Mouse (Mus musculus) urinary bladder, postnatal 25 days (tissue): ENCODE results near the gene Syvn1.
"Not testable (repeated sequence)": the region's sequence is repeated elsewhere in the genome, so short reads cannot be mapped to it uniquely, and the experiment has no call there.

Experiments used
- DNase-seq: peaks from one replicate; pipeline ENCODE4 v3.0.0; 2022; ENCODE audit warnings: low spot score

Syvn1 gene

DNA sequence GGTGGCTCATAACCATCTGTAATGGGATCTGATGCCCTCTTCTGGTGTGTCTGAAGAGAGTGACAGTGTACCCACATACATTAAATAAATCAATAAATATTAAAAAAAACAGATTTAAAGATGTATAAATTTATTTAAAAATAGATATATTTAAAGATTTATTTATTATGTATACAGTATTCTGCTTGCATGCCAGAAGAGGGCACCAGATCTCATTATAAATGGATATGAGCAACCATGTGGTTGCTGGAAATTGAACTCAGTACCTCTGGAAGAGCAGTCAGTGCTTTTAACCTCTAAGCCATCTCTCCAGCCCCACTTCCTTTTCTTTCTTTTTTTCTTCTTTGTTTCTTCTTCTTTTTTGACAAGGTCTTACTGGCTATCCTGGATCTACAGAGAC, 6.4 kb upstream of the Syvn1 start:
- no peak for DNase-seq

DNA sequence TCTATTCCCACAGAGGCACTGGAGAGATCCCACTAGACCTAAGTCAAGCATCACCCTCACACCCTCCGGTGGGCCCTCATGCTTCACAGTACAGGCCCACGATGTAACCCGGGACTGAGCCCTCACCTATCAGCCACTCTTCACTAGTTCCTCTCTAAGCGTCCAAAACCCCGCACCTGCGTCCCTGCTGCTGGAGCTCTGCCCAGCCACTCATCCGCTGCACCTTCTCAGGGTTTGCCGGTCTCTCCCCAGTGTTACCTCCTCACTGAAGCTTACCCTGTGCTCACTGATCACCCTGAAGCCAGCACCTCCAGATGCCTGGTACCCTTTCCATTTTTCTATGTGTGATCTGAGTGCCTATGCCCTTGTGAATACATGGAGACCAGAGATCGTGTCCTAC, 4.1 kb upstream of the Syvn1 start:
- DNase-seq, result no peak

DNA sequence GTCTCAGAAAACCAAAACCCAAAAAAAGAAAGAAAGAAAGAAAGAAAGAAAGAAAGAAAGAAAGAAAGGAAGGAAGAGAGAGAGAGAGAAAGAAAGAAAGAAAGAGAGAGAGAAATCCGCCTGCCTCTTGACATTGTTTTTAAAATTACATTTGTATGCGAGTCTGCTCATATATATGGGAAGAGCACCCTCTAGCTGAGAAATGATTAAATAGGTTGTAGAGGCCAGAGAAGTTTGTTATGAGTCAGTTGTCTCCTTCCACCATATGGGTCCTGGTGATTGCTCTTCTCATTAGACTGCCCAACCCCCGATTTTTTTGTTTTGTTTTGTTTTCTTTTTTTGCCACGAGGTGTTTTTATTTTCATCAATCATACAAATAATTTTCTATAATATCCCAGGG, 2.3 kb upstream of the Syvn1 start:
- not testable (repeated sequence) for DNase-seq

- DNase-seq, result no peak
Measured at GRCm38 (mm10) chr19:6045366-6046293, 746 bp upstream of the Syvn1 start.

- no peak for DNase-seq
Measured at GRCm38 (mm10) chr19:6047154-6047898, 950 bp downstream of the Syvn1 start.

- no peak for DNase-seq
Measured at GRCm38 (mm10) chr19:6047899-6048166, 1.5 kb downstream of the Syvn1 start.

GRCm38 (mm10) chr19:6048681-6049410, 2.5 kb downstream of the Syvn1 start:
- no peak for DNase-seq

- no peak for DNase-seq
Measured at GRCm38 (mm10) chr19:6052516-6052915, 6.1 kb downstream of the Syvn1 start.

- DNase-seq, result no peak
Measured at GRCm38 (mm10) chr19:6054296-6054695, 7.9 kb downstream of the Syvn1 start.

DNA sequence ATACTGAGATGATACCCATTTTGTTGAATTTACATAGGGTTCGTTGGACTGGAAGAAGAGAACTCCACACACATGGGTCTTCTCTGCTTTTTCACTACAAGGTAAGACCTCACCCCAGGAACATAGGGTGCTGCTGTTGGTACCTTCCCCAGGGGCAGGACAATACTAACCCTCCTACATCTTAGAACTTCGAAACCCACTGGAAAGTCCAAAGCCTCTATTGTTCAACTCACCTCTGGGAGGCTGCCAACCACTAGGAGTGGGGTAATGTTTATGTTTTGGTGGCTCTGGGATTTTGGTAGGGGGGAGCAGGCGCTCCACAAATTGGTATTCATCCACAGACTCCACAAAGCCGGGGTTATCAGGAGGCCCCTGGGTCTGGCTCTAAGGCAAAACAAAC, 10.3 kb downstream of the Syvn1 start:
- DNase-seq, result no peak

DNA sequence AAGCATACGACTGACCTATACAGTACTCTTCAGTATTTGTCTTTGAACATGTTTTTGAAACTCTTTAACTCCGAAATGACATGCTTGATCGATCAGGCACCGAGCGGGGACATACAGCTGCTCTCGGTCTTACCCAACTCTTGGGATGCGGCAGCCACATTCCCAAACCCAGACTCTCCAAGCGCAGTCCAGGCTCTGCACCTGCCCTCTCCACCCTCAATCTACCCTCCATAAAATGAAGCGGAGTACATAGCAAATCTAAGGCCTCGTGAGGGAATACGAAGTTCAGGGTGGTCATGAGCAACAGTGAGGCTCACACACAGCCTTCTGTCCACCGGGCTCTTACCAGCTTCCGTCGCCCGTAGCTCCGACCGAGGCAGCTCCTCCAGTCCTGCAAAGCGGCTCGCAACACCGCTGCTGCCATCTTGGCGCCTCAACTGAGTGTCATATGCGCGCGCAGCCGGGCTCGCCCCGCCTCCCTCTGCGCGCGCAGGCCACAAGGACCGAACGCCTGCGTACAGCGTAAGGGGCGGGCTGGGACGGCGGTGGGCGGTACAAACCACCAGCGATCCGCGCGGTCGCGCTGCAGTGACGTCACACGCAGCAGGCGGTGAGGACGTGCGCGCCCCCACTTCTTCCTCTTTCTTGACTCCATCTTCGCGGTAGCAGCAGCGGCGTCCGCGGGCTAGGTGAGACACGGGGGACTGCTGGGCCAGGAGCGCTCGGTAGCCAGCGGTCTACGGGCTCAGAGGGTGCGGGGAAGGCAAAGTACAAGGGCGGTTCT, 11.1 kb downstream of the Syvn1 start, which contains the start of the genes Mrpl49 and Fau:
Mrpl49 (minus strand) TSS at position 473 of the 784 bp plus-strand sequence.
Fau (plus strand) TSS at position 532 of the 784 bp plus-strand sequence.
- DNase-seq, result peak; percentile 99

DNA sequence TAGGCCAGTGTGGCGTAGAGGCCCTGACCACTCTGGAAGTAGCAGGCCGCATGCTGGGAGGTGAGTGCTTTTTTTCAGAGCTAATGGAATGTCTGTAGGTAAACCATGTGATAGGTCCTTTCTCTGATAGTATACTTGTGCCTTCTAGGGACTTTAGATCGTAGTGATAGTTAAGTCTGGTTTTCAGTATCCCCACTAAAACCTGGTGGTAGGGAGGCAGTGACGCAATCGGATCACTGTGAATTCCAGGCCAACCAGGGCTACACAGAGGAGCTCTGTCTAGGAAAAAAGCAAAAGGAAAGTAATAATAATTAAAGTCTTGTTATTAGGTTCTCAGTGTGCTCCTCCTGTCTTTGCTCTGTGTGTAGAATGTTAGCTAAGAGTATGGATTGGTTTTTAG, 12.1 kb downstream of the Syvn1 start:
- no peak for DNase-seq

GRCm38 (mm10) chr19:6058966-6059365, 12.6 kb downstream of the Syvn1 start:
- DNase-seq, result no peak

- DNase-seq, result peak; percentile 84
Measured at GRCm38 (mm10) chr19:6061021-6061533, 14.7 kb downstream of the Syvn1 start, which contains the start of gene Znhit2. Gene Znhit2 (plus strand): TSS chr19:6061192.

DNA sequence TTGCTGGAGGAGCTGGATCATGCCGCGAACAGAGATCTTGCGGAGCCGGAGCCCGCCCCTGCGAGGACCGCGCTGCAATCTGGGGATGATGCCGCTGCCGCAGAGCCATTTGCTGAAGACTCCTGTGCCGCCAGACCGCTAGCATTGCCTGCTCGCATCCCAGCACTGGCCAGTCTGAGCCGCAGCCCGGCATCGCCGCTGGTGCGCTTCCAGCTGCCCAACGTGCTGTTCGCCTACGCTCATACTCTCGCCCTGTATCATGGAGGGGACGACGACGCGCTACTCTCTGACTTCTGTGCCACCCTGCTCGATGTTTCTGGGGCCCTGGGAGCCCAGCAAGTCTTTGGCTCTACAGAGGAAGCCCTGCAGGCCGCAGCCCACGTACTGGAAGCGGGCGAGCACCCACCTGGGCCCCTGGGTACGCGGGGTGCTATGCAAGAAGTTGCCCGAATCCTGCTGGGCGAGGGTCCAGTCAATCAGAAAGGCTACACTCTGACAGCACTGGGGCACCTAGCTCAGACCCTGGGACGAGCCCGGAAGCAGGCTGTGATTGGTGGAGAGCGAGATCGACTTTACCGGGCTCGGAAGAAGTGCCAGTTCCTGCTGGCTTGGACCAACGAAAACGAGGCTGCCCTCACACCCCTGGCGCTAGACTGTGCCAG, 15.4 kb downstream of the Syvn1 start:
- DNase-seq, result peak; percentile 30

GRCm38 (mm10) chr19:6062418-6062817, 16.0 kb downstream of the Syvn1 start:
- DNase-seq, result no peak

DNA sequence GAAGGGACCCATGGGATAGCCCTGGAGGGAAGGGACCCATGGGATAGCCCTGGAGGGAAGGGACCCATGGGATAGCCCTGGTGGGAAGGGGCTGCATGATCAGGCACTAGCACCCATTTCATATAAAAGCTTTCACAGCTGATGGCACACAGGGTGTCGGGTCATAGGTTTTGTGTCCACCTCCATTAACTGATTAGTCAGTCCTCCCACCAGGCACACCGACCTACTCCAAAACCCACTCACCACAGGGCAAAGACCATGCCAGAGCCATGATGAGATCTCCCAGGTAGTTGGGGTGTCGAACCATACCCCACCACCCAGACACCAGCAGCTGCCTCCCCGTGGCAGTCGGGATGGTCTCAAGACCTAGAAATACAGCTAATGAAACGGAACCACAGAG, 16.7 kb downstream of the Syvn1 start:
- no peak for DNase-seq

DNA sequence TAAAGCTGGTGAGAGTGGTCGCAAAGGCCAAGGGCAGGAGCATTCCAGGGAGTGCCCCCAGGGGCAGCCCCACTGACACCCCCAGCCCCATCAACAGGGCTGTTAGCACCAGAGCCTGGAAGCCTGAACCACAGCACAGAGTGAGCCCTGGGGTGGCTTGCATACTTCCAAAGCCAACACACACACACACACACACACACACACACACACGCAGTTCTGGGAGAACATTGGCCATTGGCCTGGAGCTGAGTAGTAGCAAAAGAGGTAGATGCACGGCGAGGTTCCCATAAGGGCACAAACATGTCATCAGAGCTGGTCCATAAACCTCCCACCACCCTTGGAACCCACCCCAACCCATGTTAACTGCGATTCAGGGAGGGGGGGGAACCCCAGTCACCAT, 20.2 kb downstream of the Syvn1 start:
- no peak for DNase-seq

DNA sequence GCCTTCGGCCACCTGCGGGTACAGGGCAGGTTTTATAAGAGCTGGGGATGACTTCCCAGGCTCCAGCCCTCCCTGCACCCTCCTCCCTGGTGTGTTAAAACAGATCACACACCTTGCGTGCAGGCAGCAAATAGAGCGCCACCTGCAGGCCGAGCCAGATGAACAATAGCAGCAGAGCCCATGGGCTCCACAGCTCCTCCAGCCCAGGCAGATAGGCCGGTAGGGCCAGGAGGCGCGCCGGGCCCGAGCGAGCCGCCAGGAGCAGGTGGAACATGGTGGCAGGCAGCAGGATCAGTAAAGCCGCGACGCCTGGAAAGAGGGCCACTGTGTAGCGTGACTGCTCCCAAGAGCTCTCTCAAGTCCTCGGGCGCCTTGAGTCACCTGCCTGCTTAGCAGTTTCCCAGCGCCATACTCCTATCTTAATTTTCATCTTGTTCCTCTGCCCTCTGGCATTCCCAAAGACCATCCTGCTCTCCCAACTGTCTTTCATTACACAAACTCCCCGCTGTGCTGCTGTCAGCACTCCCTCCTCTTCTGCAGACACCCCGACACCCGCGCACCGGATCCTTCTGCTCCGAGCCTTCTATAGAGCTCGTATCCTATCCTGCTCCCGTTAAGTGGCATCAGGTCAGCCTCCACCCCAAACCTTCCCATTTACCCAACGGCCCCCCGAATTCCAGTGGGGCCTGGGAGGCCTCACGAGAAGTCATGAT, 20.8 kb downstream of the Syvn1 start:
- peak; percentile 78 for DNase-seq

GRCm38 (mm10) chr19:6067724-6068415, 21.5 kb downstream of the Syvn1 start, which contains the start of gene Tm7sf2:
Gene Tm7sf2 (minus strand): TSS chr19:6068373.
- peak; percentile 83 for DNase-seq
